Mouse (Mus musculus): ENCODE results near the gene 1700001P01Rik. TPM values are rescaled to one million over a fixed set of nuclear protein-coding genes. Genes with fewer than 3 reads are reported as not detected.

Gene 1700001P01Rik
- polyA plus RNA-seq, 1 experiment from 2014 or later: 0.50 TPM

- peaks cover 60% of the 10 kb centered on the region for H3K36me3 ChIP-seq (ENCODE audit: control insufficient read depth, insufficient read depth, low read length)
- H3K27ac ChIP-seq (ENCODE audit: low read depth, low read length): peak overlapping the region; percentile 74
- no peak overlapping the region for H3K4me3 ChIP-seq (ENCODE audit: low read depth, low read length)
- peaks cover 8% of the 10 kb centered on the region for H3K4me1 ChIP-seq (ENCODE audit: control insufficient read depth, insufficient read depth, low read length)
- 39% methylated on average over 4 of the region's 4 CpGs for WGBS
- no peak for ATAC-seq
- no peaks in the 10 kb centered on the region for H3K27me3 ChIP-seq (replicated peaks; ENCODE audit: control insufficient read depth, insufficient read depth, low read length)
- no peak overlapping the region for H3K4me2 ChIP-seq (ENCODE audit: low read length)
- DNase-seq (ENCODE audit: low spot score): no peak
- H3K9ac ChIP-seq (ENCODE audit: low read length): peak overlapping the region; percentile 10; the same call in 1 of the 2 replicates
- H3K9me3 ChIP-seq (replicated peaks; ENCODE audit: control insufficient read depth, low read length): no peaks in the 10 kb centered on the region
These were observed 43.4 kb upstream of the 1700001P01Rik start for GRCm38 (mm10) chr11:97819102-97819501.

GRCm38 (mm10) chr11:97818571-97818970, 42.9 kb upstream of the 1700001P01Rik start:
- Histone ChIP-seq H3K9ac (ENCODE audit: low read length) (peak overlapping the region; percentile 10), H3K4me3 (ENCODE audit: low read depth, low read length) (no peak overlapping the region), H3K27ac (ENCODE audit: low read depth, low read length) (peak overlapping the region; percentile 74), H3K4me1 (ENCODE audit: control insufficient read depth, insufficient read depth, low read length) (peaks cover 9% of the 10 kb centered on the region), H3K4me2 (ENCODE audit: low read length) (no peak overlapping the region), H3K9me3 (replicated peaks; ENCODE audit: control insufficient read depth, low read length) (no peaks in the 10 kb centered on the region), H3K27me3 (replicated peaks; ENCODE audit: control insufficient read depth, insufficient read depth, low read length) (no peaks in the 10 kb centered on the region), H3K36me3 (ENCODE audit: control insufficient read depth, insufficient read depth, low read length) (peaks cover 60% of the 10 kb centered on the region)
- 3% methylated on average over 4 of the region's 4 CpGs for WGBS
- ATAC-seq (peak; percentile 80), DNase-seq (ENCODE audit: low spot score) (peak; percentile 76)

- no peak for DNase-seq (ENCODE audit: low spot score)
- H3K9ac ChIP-seq (ENCODE audit: low read length): no peak overlapping the region
- ATAC-seq: 0 out of 2 replicates have a peak, but pooled peaks have one; percentile 2
- WGBS: 19% methylated on average over 6 of the region's 6 CpGs
- no peak overlapping the region for H3K4me3 ChIP-seq (ENCODE audit: low read depth, low read length)
- H3K9me3 ChIP-seq (replicated peaks; ENCODE audit: control insufficient read depth, low read length): no peaks in the 10 kb centered on the region
- no peaks in the 10 kb centered on the region for H3K27me3 ChIP-seq (replicated peaks; ENCODE audit: control insufficient read depth, insufficient read depth, low read length)
- H3K36me3 ChIP-seq (ENCODE audit: control insufficient read depth, insufficient read depth, low read length): peaks cover 57% of the 10 kb centered on the region
- no peak overlapping the region for H3K4me2 ChIP-seq (ENCODE audit: low read length)
- peaks cover 15% of the 10 kb centered on the region for H3K4me1 ChIP-seq (ENCODE audit: control insufficient read depth, insufficient read depth, low read length)
- peak overlapping the region; percentile 74; the same call in 1 of the 2 replicates for H3K27ac ChIP-seq (ENCODE audit: low read depth, low read length)
These were observed 42.3 kb upstream of the 1700001P01Rik start for GRCm38 (mm10) chr11:97818003-97818402.

- 48% methylated on average over 5 of the region's 5 CpGs for WGBS
These were observed 41.7 kb upstream of the 1700001P01Rik start for GRCm38 (mm10) chr11:97817379-97817778.

GRCm38 (mm10) chr11:97816916-97817315, 41.2 kb upstream of the 1700001P01Rik start:
- DNase-seq (ENCODE audit: low spot score) (no peak), ATAC-seq (no peak)
- H3K27me3 ChIP-seq (replicated peaks; ENCODE audit: control insufficient read depth, insufficient read depth, low read length): no peaks in the 10 kb centered on the region
- H3K4me2 ChIP-seq (ENCODE audit: low read length): no peak overlapping the region
- peaks cover 26% of the 10 kb centered on the region for H3K4me1 ChIP-seq (ENCODE audit: control insufficient read depth, insufficient read depth, low read length)
- H3K4me3 ChIP-seq (ENCODE audit: low read depth, low read length): no peak overlapping the region
- H3K27ac ChIP-seq (ENCODE audit: low read depth, low read length): no peak overlapping the region
- H3K9ac ChIP-seq (ENCODE audit: low read length): no peak overlapping the region
- WGBS: 74% methylated on average over 9 of the region's 9 CpGs
- H3K9me3 ChIP-seq (replicated peaks; ENCODE audit: control insufficient read depth, low read length): no peaks in the 10 kb centered on the region
- peaks cover 49% of the 10 kb centered on the region for H3K36me3 ChIP-seq (ENCODE audit: control insufficient read depth, insufficient read depth, low read length)

More at GRCm38 (mm10) chr11:97817379-97817778, 41.7 kb upstream of the 1700001P01Rik start:
- H3K4me2 ChIP-seq (ENCODE audit: low read length): no peak overlapping the region
- ATAC-seq: no peak
- H3K27ac ChIP-seq (ENCODE audit: low read depth, low read length): no peak overlapping the region
- no peak overlapping the region for H3K4me3 ChIP-seq (ENCODE audit: low read depth, low read length)
- no peak overlapping the region for H3K9ac ChIP-seq (ENCODE audit: low read length)
- H3K27me3 ChIP-seq (replicated peaks; ENCODE audit: control insufficient read depth, insufficient read depth, low read length): no peaks in the 10 kb centered on the region
- H3K4me1 ChIP-seq (ENCODE audit: control insufficient read depth, insufficient read depth, low read length): peaks cover 21% of the 10 kb centered on the region
- peaks cover 51% of the 10 kb centered on the region for H3K36me3 ChIP-seq (ENCODE audit: control insufficient read depth, insufficient read depth, low read length)
- DNase-seq (ENCODE audit: low spot score): no peak
- no peaks in the 10 kb centered on the region for H3K9me3 ChIP-seq (replicated peaks; ENCODE audit: control insufficient read depth, low read length)

GRCm38 (mm10) chr11:97816176-97816575, 40.5 kb upstream of the 1700001P01Rik start:
- no peak for ATAC-seq
- H3K9me3 ChIP-seq (replicated peaks; ENCODE audit: control insufficient read depth, low read length): no peaks in the 10 kb centered on the region
- H3K4me1 ChIP-seq (ENCODE audit: control insufficient read depth, insufficient read depth, low read length): peaks cover 32% of the 10 kb centered on the region
- 20% methylated on average over 5 of the region's 5 CpGs for WGBS
- no peak for DNase-seq (ENCODE audit: low spot score)
- no peak overlapping the region for H3K4me3 ChIP-seq (ENCODE audit: low read depth, low read length)
- H3K4me2 ChIP-seq (ENCODE audit: low read length): no peak overlapping the region
- H3K27ac ChIP-seq (ENCODE audit: low read depth, low read length): no peak overlapping the region
- H3K9ac ChIP-seq (ENCODE audit: low read length): no peak overlapping the region
- peaks cover 44% of the 10 kb centered on the region for H3K36me3 ChIP-seq (ENCODE audit: control insufficient read depth, insufficient read depth, low read length)
- H3K27me3 ChIP-seq (replicated peaks; ENCODE audit: control insufficient read depth, insufficient read depth, low read length): no peaks in the 10 kb centered on the region

GRCm38 (mm10) chr11:97815736-97816135, 40.0 kb upstream of the 1700001P01Rik start:
- H3K4me1 ChIP-seq (ENCODE audit: control insufficient read depth, insufficient read depth, low read length): peaks cover 35% of the 10 kb centered on the region
- no peak overlapping the region for H3K27ac ChIP-seq (ENCODE audit: low read depth, low read length)
- no peak for DNase-seq (ENCODE audit: low spot score)
- H3K4me3 ChIP-seq (ENCODE audit: low read depth, low read length): no peak overlapping the region
- 74% methylated on average over 11 of the region's 11 CpGs for WGBS
- H3K27me3 ChIP-seq (replicated peaks; ENCODE audit: control insufficient read depth, insufficient read depth, low read length): no peaks in the 10 kb centered on the region
- peaks cover 40% of the 10 kb centered on the region for H3K36me3 ChIP-seq (ENCODE audit: control insufficient read depth, insufficient read depth, low read length)
- ATAC-seq: no peak
- H3K4me2 ChIP-seq (ENCODE audit: low read length): no peak overlapping the region
- H3K9ac ChIP-seq (ENCODE audit: low read length): no peak overlapping the region
- no peaks in the 10 kb centered on the region for H3K9me3 ChIP-seq (replicated peaks; ENCODE audit: control insufficient read depth, low read length)

GRCm38 (mm10) chr11:97813746-97814515, 38.2 kb upstream of the 1700001P01Rik start:
- Histone ChIP-seq H3K4me3 (ENCODE audit: low read depth, low read length) (no peak overlapping the region), H3K4me2 (ENCODE audit: low read length) (no peak overlapping the region), H3K9me3 (replicated peaks; ENCODE audit: control insufficient read depth, low read length) (no peaks in the 10 kb centered on the region), H3K36me3 (ENCODE audit: control insufficient read depth, insufficient read depth, low read length) (peaks cover 46% of the 10 kb centered on the region), H3K9ac (ENCODE audit: low read length) (peak overlapping the region; percentile 43), H3K27ac (ENCODE audit: low read depth, low read length) (peak overlapping the region; percentile 85), H3K4me1 (ENCODE audit: control insufficient read depth, insufficient read depth, low read length) (peaks cover 44% of the 10 kb centered on the region), H3K27me3 (replicated peaks; ENCODE audit: control insufficient read depth, insufficient read depth, low read length) (no peaks in the 10 kb centered on the region)
- WGBS: 73% methylated on average over 17 of the region's 17 CpGs
- DNase-seq (ENCODE audit: low spot score) (no peak), ATAC-seq (no peak)

- WGBS: 44% methylated on average over 7 of the region's 7 CpGs
- Histone ChIP-seq H3K9me3 (replicated peaks; ENCODE audit: control insufficient read depth, low read length) (no peaks in the 10 kb centered on the region), H3K27me3 (replicated peaks; ENCODE audit: control insufficient read depth, insufficient read depth, low read length) (no peaks in the 10 kb centered on the region), H3K9ac (ENCODE audit: low read length) (peak overlapping the region; percentile 43), H3K4me3 (ENCODE audit: low read depth, low read length) (no peak overlapping the region), H3K4me1 (ENCODE audit: control insufficient read depth, insufficient read depth, low read length) (peaks cover 45% of the 10 kb centered on the region), H3K36me3 (ENCODE audit: control insufficient read depth, insufficient read depth, low read length) (peaks cover 53% of the 10 kb centered on the region), H3K4me2 (ENCODE audit: low read length) (peak overlapping the region; percentile 35), H3K27ac (ENCODE audit: low read depth, low read length) (peak overlapping the region; percentile 85)
- ATAC-seq (peak; percentile 28), DNase-seq (ENCODE audit: low spot score) (no peak)
These were observed 37.4 kb upstream of the 1700001P01Rik start for GRCm38 (mm10) chr11:97813085-97813484.
